Mouse (Mus musculus) kidney, embryonic 14.5 days (tissue): ENCODE results near the gene Mcat. TPM values are rescaled to one million over a fixed set of nuclear protein-coding genes. Genes with fewer than 3 reads are reported as not detected.

ENCODE experiments used
- ATAC-seq: fragments of 200-750 bp; cut with Nextera tagmentation; 2 replicates; pipeline ENCODE4 v1.8.0; 2017; ENCODE audit warnings: moderate number of reproducible peaks, mild to moderate bottlenecking, moderate TSS enrichment, moderate library complexity; ENCODE audit not compliant: low FRiP score, low TSS enrichment
- H3K27ac ChIP-seq: fragments of 300-500 bp; sonication (generic); 2 replicates; pipeline ENCODE4 v1.5.1; 2014; ENCODE audit warnings: low read depth, mild to moderate bottlenecking, low read length, moderate library complexity, mixed read lengths
- H3K27me3 ChIP-seq: fragments of 300-500 bp; sonication (generic); 2 replicates; pipeline ENCODE4 v1.6.1; 2014; ENCODE audit warnings: mild to moderate bottlenecking, low read length; ENCODE audit not compliant: control insufficient read depth, insufficient read depth
- H3K36me3 ChIP-seq: fragments of 300-500 bp; sonication (generic); 2 replicates; pipeline ENCODE4 v1.6.1; 2014; ENCODE audit warnings: low read length, mixed read lengths; ENCODE audit not compliant: control insufficient read depth, insufficient read depth
- H3K4me1 ChIP-seq: fragments of 300-500 bp; sonication (generic); 2 replicates; pipeline ENCODE4 v1.6.1; 2014; ENCODE audit warnings: low read length, mixed read lengths; ENCODE audit not compliant: control insufficient read depth, insufficient read depth
- H3K4me2 ChIP-seq: fragments of 300-500 bp; sonication (generic); replicated peaks from 2 replicates; pipeline ENCODE4 v1.6.1; 2014; ENCODE audit warnings: low read depth, mild to moderate bottlenecking, low read length
- H3K4me3 ChIP-seq: fragments of 300-500 bp; sonication (generic); 2 replicates; pipeline ENCODE4 v1.5.1; 2014; ENCODE audit warnings: mild to moderate bottlenecking, low read length
- H3K9ac ChIP-seq: fragments of 300-500 bp; sonication (generic); 2 replicates; pipeline ENCODE4 v1.6.1; 2014; ENCODE audit warnings: low read depth, mild to moderate bottlenecking, low read length, moderate library complexity
- H3K9me3 ChIP-seq: fragments of 300-500 bp; sonication (generic); 2 replicates; pipeline ENCODE4 v1.6.1; 2016; ENCODE audit warnings: low read length; ENCODE audit not compliant: control insufficient read depth
- WGBS: fragments of 180-500 bp; shearing (Covaris S2); extraction: QIAGEN DNeasy Blood & Tissue Kit; methylation state at CpG from one replicate; pipeline ENCODE4 v1.1.7; 2014; 5-methylcytosine and 5-hydroxymethylcytosine counted together
- polyA plus RNA-seq: library from polyadenylated mRNA; unstranded; fragments of >200 nt; fragmentation: Nextera tagmentation; extraction: Ambion mirVana; gene quantifications from 2 replicates; pipeline ENCODE4 v1.2.1, GENCODE M21; 2014

The Mcat gene
- polyA plus RNA-seq, 1 experiment from 2014 or later, result 43.7 TPM

GRCm38 (mm10) chr15:83555161-83555974 lies 8.2 kb downstream of the Mcat start:
- H3K4me2 ChIP-seq, result peak overlapping the region; percentile 87
- H3K27me3 ChIP-seq, result no peaks in the 10 kb centered on the region
- under 1% methylated on average over 74 of the region's 74 CpGs for WGBS
- H3K9ac ChIP-seq, result peak overlapping the region; percentile 97
- peaks cover 17% of the 10 kb centered on the region; the same call in 1 of the 2 replicates for H3K36me3 ChIP-seq
- peak overlapping the region; percentile 88 for H3K4me3 ChIP-seq
- ATAC-seq, result peak; percentile 88
- H3K27ac ChIP-seq, result peak overlapping the region; percentile 84
- H3K9me3 ChIP-seq, result 0 out of 2 replicates have a peak, but pooled peaks cover 4% of the 10 kb centered on the region
- H3K4me1 ChIP-seq, result no peaks in the 10 kb centered on the region

GRCm38 (mm10) chr15:83553831-83554230 lies 9.8 kb downstream of the Mcat start:
- no peak for ATAC-seq
- Histone ChIP-seq H3K4me3 (no peak overlapping the region), H3K27me3 (no peaks in the 10 kb centered on the region), H3K9me3 (0 out of 2 replicates have a peak, but pooled peaks cover 4% of the 10 kb centered on the region), H3K36me3 (peaks cover 32% of the 10 kb centered on the region), H3K27ac (no peak overlapping the region), H3K4me1 (no peaks in the 10 kb centered on the region), H3K9ac (no peak overlapping the region), H3K4me2 (no peak overlapping the region)

- no peak overlapping the region for H3K9ac ChIP-seq
- 94% methylated on average over 2 of the region's 2 CpGs for WGBS
- H3K4me2 ChIP-seq, result no peak overlapping the region
- H3K4me3 ChIP-seq, result no peak overlapping the region
- H3K27ac ChIP-seq, result no peak overlapping the region
- H3K36me3 ChIP-seq, result peaks cover 69% of the 10 kb centered on the region
- no peak for ATAC-seq
- 0 out of 2 replicates have a peak, but pooled peaks cover 4% of the 10 kb centered on the region for H3K9me3 ChIP-seq
- no peaks in the 10 kb centered on the region for H3K4me1 ChIP-seq
- no peaks in the 10 kb centered on the region for H3K27me3 ChIP-seq
These were observed 13.4 kb downstream of the Mcat start for GRCm38 (mm10) chr15:83550137-83550536.

- no peaks in the 10 kb centered on the region for H3K27me3 ChIP-seq
These were observed 16.4 kb downstream of the Mcat start for GRCm38 (mm10) chr15:83547144-83547543.

GRCm38 (mm10) chr15:83546029-83546428 lies 17.6 kb downstream of the Mcat start:
- H3K27me3 ChIP-seq, result no peaks in the 10 kb centered on the region
- no peak overlapping the region for H3K9ac ChIP-seq
- H3K9me3 ChIP-seq, result no peaks in the 10 kb centered on the region
- H3K4me2 ChIP-seq, result no peak overlapping the region
- H3K4me3 ChIP-seq, result no peak overlapping the region
- no peaks in the 10 kb centered on the region for H3K4me1 ChIP-seq
- 90% methylated on average over 7 of the region's 7 CpGs for WGBS
- ATAC-seq, result no peak
- no peak overlapping the region for H3K27ac ChIP-seq
- peaks cover 59% of the 10 kb centered on the region for H3K36me3 ChIP-seq

More at GRCm38 (mm10) chr15:83547144-83547543, 16.4 kb downstream of the Mcat start:
- no peak overlapping the region for H3K27ac ChIP-seq
- peaks cover 68% of the 10 kb centered on the region for H3K36me3 ChIP-seq
- no peaks in the 10 kb centered on the region for H3K4me1 ChIP-seq
- H3K4me3 ChIP-seq, result no peak overlapping the region
- H3K9ac ChIP-seq, result no peak overlapping the region
- no peaks in the 10 kb centered on the region for H3K9me3 ChIP-seq
- WGBS, result 91% methylated on average over 8 of the region's 8 CpGs
- ATAC-seq, result no peak
- H3K4me2 ChIP-seq, result no peak overlapping the region

GRCm38 (mm10) chr15:83541647-83542287 lies 21.8 kb downstream of the Mcat start:
- peaks cover 16% of the 10 kb centered on the region for H3K36me3 ChIP-seq

GRCm38 (mm10) chr15:83539905-83540304 lies 23.7 kb downstream of the Mcat start:
- Histone ChIP-seq H3K4me2 (no peak overlapping the region), H3K9me3 (no peaks in the 10 kb centered on the region), H3K4me3 (no peak overlapping the region), H3K36me3 (no peaks in the 10 kb centered on the region; the same call in 1 of the 2 replicates), H3K27ac (no peak overlapping the region), H3K4me1 (peaks cover 5% of the 10 kb centered on the region; the same call in 1 of the 2 replicates), H3K27me3 (no peaks in the 10 kb centered on the region), H3K9ac (no peak overlapping the region)
- 55% methylated on average over 4 of the region's 4 CpGs for WGBS
- ATAC-seq, result no peak

More at GRCm38 (mm10) chr15:83541647-83542287, 21.8 kb downstream of the Mcat start:
- Histone ChIP-seq H3K9ac (no peak overlapping the region), H3K4me2 (no peak overlapping the region), H3K27ac (no peak overlapping the region), H3K4me3 (no peak overlapping the region), H3K27me3 (no peaks in the 10 kb centered on the region), H3K4me1 (peaks cover 5% of the 10 kb centered on the region; the same call in 1 of the 2 replicates), H3K9me3 (no peaks in the 10 kb centered on the region)
- ATAC-seq, result no peak
- 84% methylated on average over 9 of the region's 9 CpGs for WGBS

- ATAC-seq, result no peak
- H3K9me3 ChIP-seq, result no peaks in the 10 kb centered on the region
- no peak overlapping the region for H3K4me3 ChIP-seq
- no peaks in the 10 kb centered on the region for H3K36me3 ChIP-seq
- H3K27me3 ChIP-seq, result no peaks in the 10 kb centered on the region
- no peak overlapping the region for H3K4me2 ChIP-seq
- H3K4me1 ChIP-seq, result peaks cover 5% of the 10 kb centered on the region; the same call in 1 of the 2 replicates
- WGBS, result 91% methylated on average over 2 of the region's 2 CpGs
- H3K9ac ChIP-seq, result no peak overlapping the region
- H3K27ac ChIP-seq, result no peak overlapping the region
These were observed 24.7 kb downstream of the Mcat start for GRCm38 (mm10) chr15:83538855-83539254.

- no peak overlapping the region for H3K4me3 ChIP-seq
- H3K27ac ChIP-seq, result no peak overlapping the region
- no peak for ATAC-seq
- no peaks in the 10 kb centered on the region for H3K27me3 ChIP-seq
- 73% methylated on average over 6 of the region's 6 CpGs for WGBS
- peaks cover 5% of the 10 kb centered on the region; the same call in 1 of the 2 replicates for H3K4me1 ChIP-seq
- H3K9me3 ChIP-seq, result no peaks in the 10 kb centered on the region
- H3K4me2 ChIP-seq, result no peak overlapping the region
- H3K9ac ChIP-seq, result no peak overlapping the region
- no peaks in the 10 kb centered on the region for H3K36me3 ChIP-seq
These were observed 27.7 kb downstream of the Mcat start for GRCm38 (mm10) chr15:83535890-83536231.
